Mouse (Mus musculus): ENCODE data around the gene Gpsm3. TPM values are rescaled to one million over a fixed set of nuclear protein-coding genes. Genes with fewer than 3 reads are reported as not detected.

Gpsm3 gene
- polyA plus RNA-seq, 1 experiment from 2014 or later: 15.4 TPM

- no peaks in the 10 kb centered on the region for H3K36me3 ChIP-seq (ENCODE audit: control insufficient read depth, insufficient read depth, low read length)
- no peak for ATAC-seq (ENCODE audit: low read depth)
- H3K4me1 ChIP-seq (replicated peaks; ENCODE audit: control insufficient read depth, insufficient read depth, low read length): no peaks in the 10 kb centered on the region
- H3K27me3 ChIP-seq (ENCODE audit: control insufficient read depth, insufficient read depth, low read depth, low read length): no peaks in the 10 kb centered on the region
- H3K4me2 ChIP-seq (ENCODE audit: low read depth, low read length): no peak overlapping the region
- H3K9ac ChIP-seq (ENCODE audit: low read length): no peak overlapping the region
- no peaks in the 10 kb centered on the region for H3K9me3 ChIP-seq (ENCODE audit: control insufficient read depth, low read length)
- H3K27ac ChIP-seq (ENCODE audit: low read length): no peak overlapping the region
- H3K4me3 ChIP-seq (ENCODE audit: low read length): no peak overlapping the region
- WGBS: 11% methylated on average over 5 of the region's 5 CpGs
Observed at GRCm38 (mm10) chr17:34571875-34572274, 17.7 kb upstream of the Gpsm3 start.

GRCm38 (mm10) chr17:34572361-34572760 lies 17.2 kb upstream of the Gpsm3 start:
- no peaks in the 10 kb centered on the region for H3K9me3 ChIP-seq (ENCODE audit: control insufficient read depth, low read length)
- H3K4me1 ChIP-seq (replicated peaks; ENCODE audit: control insufficient read depth, insufficient read depth, low read length): no peaks in the 10 kb centered on the region
- ATAC-seq (ENCODE audit: low read depth): no peak
- H3K4me3 ChIP-seq (ENCODE audit: low read length): no peak overlapping the region
- no peak overlapping the region for H3K4me2 ChIP-seq (ENCODE audit: low read depth, low read length)
- no peaks in the 10 kb centered on the region for H3K36me3 ChIP-seq (ENCODE audit: control insufficient read depth, insufficient read depth, low read length)
- H3K27me3 ChIP-seq (ENCODE audit: control insufficient read depth, insufficient read depth, low read depth, low read length): no peaks in the 10 kb centered on the region
- H3K9ac ChIP-seq (ENCODE audit: low read length): no peak overlapping the region
- WGBS: 15% methylated on average over 15 of the region's 15 CpGs
- H3K27ac ChIP-seq (ENCODE audit: low read length): no peak overlapping the region

GRCm38 (mm10) chr17:34576577-34576976 lies 13.0 kb upstream of the Gpsm3 start:
- Histone ChIP-seq H3K27ac (ENCODE audit: low read length) (no peak overlapping the region), H3K9me3 (ENCODE audit: control insufficient read depth, low read length) (no peaks in the 10 kb centered on the region), H3K27me3 (ENCODE audit: control insufficient read depth, insufficient read depth, low read depth, low read length) (no peaks in the 10 kb centered on the region), H3K9ac (ENCODE audit: low read length) (no peak overlapping the region), H3K4me2 (ENCODE audit: low read depth, low read length) (no peak overlapping the region), H3K36me3 (ENCODE audit: control insufficient read depth, insufficient read depth, low read length) (no peaks in the 10 kb centered on the region), H3K4me3 (ENCODE audit: low read length) (no peak overlapping the region), H3K4me1 (replicated peaks; ENCODE audit: control insufficient read depth, insufficient read depth, low read length) (no peaks in the 10 kb centered on the region)
- no peak for ATAC-seq (ENCODE audit: low read depth)
- WGBS: 46% methylated on average over 5 of the region's 5 CpGs

GRCm38 (mm10) chr17:34578070-34578469 lies 11.5 kb upstream of the Gpsm3 start:
- Histone ChIP-seq H3K27ac (ENCODE audit: low read length) (no peak overlapping the region), H3K9me3 (ENCODE audit: control insufficient read depth, low read length) (no peaks in the 10 kb centered on the region), H3K9ac (ENCODE audit: low read length) (no peak overlapping the region), H3K4me1 (replicated peaks; ENCODE audit: control insufficient read depth, insufficient read depth, low read length) (no peaks in the 10 kb centered on the region), H3K36me3 (ENCODE audit: control insufficient read depth, insufficient read depth, low read length) (no peaks in the 10 kb centered on the region), H3K4me2 (ENCODE audit: low read depth, low read length) (no peak overlapping the region), H3K4me3 (ENCODE audit: low read length) (no peak overlapping the region), H3K27me3 (ENCODE audit: control insufficient read depth, insufficient read depth, low read depth, low read length) (no peaks in the 10 kb centered on the region)
- no peak for ATAC-seq (ENCODE audit: low read depth)
- 93% methylated on average over 3 of the region's 3 CpGs for WGBS

- H3K4me2 ChIP-seq (ENCODE audit: low read depth, low read length): no peak overlapping the region
- WGBS: 80% methylated on average over 12 of the region's 12 CpGs
- no peaks in the 10 kb centered on the region for H3K27me3 ChIP-seq (ENCODE audit: control insufficient read depth, insufficient read depth, low read depth, low read length)
- H3K4me3 ChIP-seq (ENCODE audit: low read length): no peak overlapping the region
- no peak overlapping the region for H3K27ac ChIP-seq (ENCODE audit: low read length)
- no peak overlapping the region for H3K9ac ChIP-seq (ENCODE audit: low read length)
- peaks cover 10% of the 10 kb centered on the region for H3K4me1 ChIP-seq (replicated peaks; ENCODE audit: control insufficient read depth, insufficient read depth, low read length)
- H3K36me3 ChIP-seq (ENCODE audit: control insufficient read depth, insufficient read depth, low read length): no peaks in the 10 kb centered on the region
- no peaks in the 10 kb centered on the region for H3K9me3 ChIP-seq (ENCODE audit: control insufficient read depth, low read length)
- no peak for ATAC-seq (ENCODE audit: low read depth)
Observed at GRCm38 (mm10) chr17:34582528-34582927, 7.1 kb upstream of the Gpsm3 start.

GRCm38 (mm10) chr17:34583397-34583796 lies 6.2 kb upstream of the Gpsm3 start:
- ATAC-seq (ENCODE audit: low read depth): no peak
- 48% methylated on average over 7 of the region's 7 CpGs for WGBS

GRCm38 (mm10) chr17:34583819-34584218 lies 5.8 kb upstream of the Gpsm3 start:
- Histone ChIP-seq H3K36me3 (ENCODE audit: control insufficient read depth, insufficient read depth, low read length) (no peaks in the 10 kb centered on the region), H3K9me3 (ENCODE audit: control insufficient read depth, low read length) (no peaks in the 10 kb centered on the region), H3K4me1 (replicated peaks; ENCODE audit: control insufficient read depth, insufficient read depth, low read length) (peaks cover 17% of the 10 kb centered on the region), H3K4me2 (ENCODE audit: low read depth, low read length) (no peak overlapping the region), H3K27ac (ENCODE audit: low read length) (no peak overlapping the region), H3K4me3 (ENCODE audit: low read length) (no peak overlapping the region), H3K9ac (ENCODE audit: low read length) (no peak overlapping the region), H3K27me3 (ENCODE audit: control insufficient read depth, insufficient read depth, low read depth, low read length) (no peaks in the 10 kb centered on the region)
- ATAC-seq (ENCODE audit: low read depth): no peak
- 93% methylated on average over 8 of the region's 8 CpGs for WGBS

More at GRCm38 (mm10) chr17:34583397-34583796, 6.2 kb upstream of the Gpsm3 start:
- no peak overlapping the region for H3K4me3 ChIP-seq (ENCODE audit: low read length)
- H3K36me3 ChIP-seq (ENCODE audit: control insufficient read depth, insufficient read depth, low read length): no peaks in the 10 kb centered on the region
- H3K9me3 ChIP-seq (ENCODE audit: control insufficient read depth, low read length): no peaks in the 10 kb centered on the region
- H3K4me1 ChIP-seq (replicated peaks; ENCODE audit: control insufficient read depth, insufficient read depth, low read length): peaks cover 16% of the 10 kb centered on the region
- H3K27ac ChIP-seq (ENCODE audit: low read length): no peak overlapping the region
- no peak overlapping the region for H3K4me2 ChIP-seq (ENCODE audit: low read depth, low read length)
- no peaks in the 10 kb centered on the region for H3K27me3 ChIP-seq (ENCODE audit: control insufficient read depth, insufficient read depth, low read depth, low read length)
- H3K9ac ChIP-seq (ENCODE audit: low read length): no peak overlapping the region

- no peak for ATAC-seq (ENCODE audit: low read depth)
- peaks cover 30% of the 10 kb centered on the region for H3K4me1 ChIP-seq (replicated peaks; ENCODE audit: control insufficient read depth, insufficient read depth, low read length)
- no peak overlapping the region for H3K4me3 ChIP-seq (ENCODE audit: low read length)
- H3K27ac ChIP-seq (ENCODE audit: low read length): no peak overlapping the region
- H3K9me3 ChIP-seq (ENCODE audit: control insufficient read depth, low read length): no peaks in the 10 kb centered on the region
- H3K9ac ChIP-seq (ENCODE audit: low read length): no peak overlapping the region
- WGBS: 94% methylated on average over 8 of the region's 8 CpGs
- H3K4me2 ChIP-seq (ENCODE audit: low read depth, low read length): no peak overlapping the region
- H3K27me3 ChIP-seq (ENCODE audit: control insufficient read depth, insufficient read depth, low read depth, low read length): no peaks in the 10 kb centered on the region
- no peaks in the 10 kb centered on the region for H3K36me3 ChIP-seq (ENCODE audit: control insufficient read depth, insufficient read depth, low read length)
Observed at GRCm38 (mm10) chr17:34585121-34585520, 4.5 kb upstream of the Gpsm3 start.

GRCm38 (mm10) chr17:34585877-34586771 lies 3.5 kb upstream of the Gpsm3 start:
- Histone ChIP-seq H3K4me2 (ENCODE audit: low read depth, low read length) (peak overlapping the region; percentile 99), H3K4me1 (replicated peaks; ENCODE audit: control insufficient read depth, insufficient read depth, low read length) (peaks cover 40% of the 10 kb centered on the region), H3K9ac (ENCODE audit: low read length) (peak overlapping the region; percentile 98), H3K27ac (ENCODE audit: low read length) (peak overlapping the region; percentile 98), H3K36me3 (ENCODE audit: control insufficient read depth, insufficient read depth, low read length) (no peaks in the 10 kb centered on the region), H3K9me3 (ENCODE audit: control insufficient read depth, low read length) (no peaks in the 10 kb centered on the region), H3K4me3 (ENCODE audit: low read length) (peak overlapping the region; percentile 85), H3K27me3 (ENCODE audit: control insufficient read depth, insufficient read depth, low read depth, low read length) (no peaks in the 10 kb centered on the region)
- 23% methylated on average over 32 of the region's 32 CpGs for WGBS
- no peak for ATAC-seq (ENCODE audit: low read depth)

All from lung, embryonic 16.5 days (tissue).